Mouse (Mus musculus) heart, adult 2 months (tissue): ENCODE measurements at regions not wholly inside any gene's neighbourhood (a gene's known extent, or its start where the extent isn't known, plus 50 kb on each side); places are given as distances from the start of the nearest gene placed in this dataset.

Experiments used
- DNase-seq, 2 experiments: peaks; one replicate each; pipeline ENCODE4 v3.0.0; 2021
- H3K27ac ChIP-seq: fragments of 200-600 bp; 2 replicates; pipeline ENCODE4 v1.8.1; 2022
- H3K27me3 ChIP-seq: fragments of 200-500 bp; 2 replicates; pipeline ENCODE4 v1.6.1; 2012; ENCODE audit warnings: mild to moderate bottlenecking, low read length, inconsistent platforms, mixed read lengths; ENCODE audit not compliant: control insufficient read depth, insufficient read depth
- H3K36me3 ChIP-seq: fragments of 200-500 bp; 2 replicates; pipeline ENCODE4 v1.6.1; 2012; ENCODE audit warnings: low read length, inconsistent platforms; ENCODE audit not compliant: control insufficient read depth, insufficient read depth
- H3K4me1 ChIP-seq: fragments of 200-500 bp; 2 replicates; pipeline ENCODE4 v1.6.1; 2011; ENCODE audit warnings: low read length; ENCODE audit not compliant: control insufficient read depth, insufficient read depth
- H3K4me3 ChIP-seq: fragments of 200-600 bp; 2 replicates; pipeline ENCODE4 v1.8.1; 2022
- H3K79me2 ChIP-seq: fragments of 200-500 bp; replicated peaks from 2 replicates; pipeline ENCODE4 v1.6.1; 2012; ENCODE audit warnings: mild to moderate bottlenecking, inconsistent platforms, low read length, moderate library complexity, mixed read lengths; ENCODE audit not compliant: control insufficient read depth, insufficient read depth
- H3K9ac ChIP-seq: fragments of 200-500 bp; 2 replicates; pipeline ENCODE4 v1.6.1; 2012; ENCODE audit warnings: low read depth, mild to moderate bottlenecking, control low read depth, inconsistent platforms, low read length, mixed read lengths
- CTCF ChIP-seq: fragments of 200-600 bp; IDR thresholded peaks from 2 replicates; pipeline ENCODE4 v1.8.1; 2022; ENCODE audit warnings: antibody characterized with exemption, mild to moderate bottlenecking, moderate library complexity
- EP300 ChIP-seq: fragments of 200-500 bp; IDR thresholded peaks from 2 replicates; pipeline ENCODE4 v1.6.1; 2011; ENCODE audit warnings: low read depth, low read length, control low read depth; ENCODE audit not compliant: insufficient read depth
- POLR2A ChIP-seq: fragments of 200-500 bp; IDR thresholded peaks from 2 replicates; pipeline ENCODE4 v1.6.1; 2011; ENCODE audit warnings: mild to moderate bottlenecking, low read depth, low read length, control low read depth; ENCODE audit not compliant: insufficient read depth
- WGBS: fragments of 180-500 bp; shearing (Covaris S2); methylation state at CpG from one replicate; pipeline ENCODE4 v1.1.7; 2018; 5-methylcytosine and 5-hydroxymethylcytosine counted together
- intact Hi-C: fragments of 180-260 bp; cut with DNase I; formaldehyde crosslinking; loops from one replicate; pipeline ENCODE4 v1.15.1; 2025

GRCm38 (mm10) chr17:81319605-81320004, 122.0 kb upstream of the Gm11096 start:
- no peak for DNase-seq
- Histone ChIP-seq H3K4me3 (no peak overlapping the region), H3K27ac (no peak overlapping the region), H3K4me1 (no peaks in the 10 kb centered on the region), H3K27me3 (no peaks in the 10 kb centered on the region), H3K9ac (no peak overlapping the region), H3K36me3 (no peaks in the 10 kb centered on the region), H3K79me2 (no peaks in the 10 kb centered on the region)
- WGBS, result 76% methylated on average over 2 of the region's 2 CpGs
- no peak for TF ChIP-seq CTCF
- TF ChIP-seq POLR2A, result no peak
- no peak for TF ChIP-seq EP300
- intact Hi-C loops, result no loop called here

DNA sequence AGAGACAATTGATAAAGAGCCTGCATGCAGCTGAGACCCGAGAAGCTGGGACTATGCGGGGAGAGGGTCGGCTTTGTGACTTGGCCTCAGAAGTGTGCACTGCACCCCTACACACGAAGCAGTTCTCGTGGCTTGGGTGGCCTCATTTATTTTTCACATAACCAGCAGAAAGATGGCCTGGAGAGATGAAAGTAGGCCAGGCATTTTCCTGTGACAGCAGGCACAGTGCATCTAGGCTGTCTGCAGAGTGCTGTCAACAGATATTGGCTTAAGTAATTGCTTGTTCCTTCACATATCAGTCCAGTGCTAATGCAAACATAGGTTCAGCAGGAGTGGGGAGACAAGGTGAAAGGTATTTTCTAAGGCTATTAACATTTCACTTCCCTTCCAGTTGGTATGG, 124.9 kb upstream of the Gm11096 start:
- DNase-seq, result no peak
- Histone ChIP-seq H3K4me3 (no peak overlapping the region), H3K4me1 (no peaks in the 10 kb centered on the region), H3K9ac (no peak overlapping the region), H3K36me3 (no peaks in the 10 kb centered on the region), H3K27me3 (no peaks in the 10 kb centered on the region), H3K79me2 (no peaks in the 10 kb centered on the region), H3K27ac (no peak overlapping the region)
- TF ChIP-seq CTCF (no peak), POLR2A (no peak), EP300 (no peak)
- WGBS, result 76% methylated on average over 5 of the region's 5 CpGs
- intact Hi-C loops, result no loop called here

GRCm38 (mm10) chr17:81305880-81306279, 135.7 kb upstream of the Gm11096 start:
- H3K4me3 ChIP-seq, result no peak overlapping the region
- H3K79me2 ChIP-seq, result no peaks in the 10 kb centered on the region
- no peak for DNase-seq
- no peak overlapping the region for H3K27ac ChIP-seq
- TF ChIP-seq POLR2A (no peak), CTCF (no peak), EP300 (no peak)
- H3K27me3 ChIP-seq, result no peaks in the 10 kb centered on the region
- no peaks in the 10 kb centered on the region for H3K36me3 ChIP-seq
- H3K4me1 ChIP-seq, result no peaks in the 10 kb centered on the region
- 45% methylated on average over 2 of the region's 2 CpGs for WGBS
- intact Hi-C loops, result no loop called here
- no peak overlapping the region for H3K9ac ChIP-seq

GRCm38 (mm10) chr17:81304574-81304973, 137.0 kb upstream of the Gm11096 start:
- H3K9ac ChIP-seq, result no peak overlapping the region
- H3K27me3 ChIP-seq, result no peaks in the 10 kb centered on the region
- no peaks in the 10 kb centered on the region for H3K4me1 ChIP-seq
- no peak for DNase-seq
- TF ChIP-seq EP300 (no peak), CTCF (no peak), POLR2A (no peak)
- WGBS, result 82% methylated on average over 1 of the region's 1 CpGs
- H3K4me3 ChIP-seq, result no peak overlapping the region
- H3K79me2 ChIP-seq, result no peaks in the 10 kb centered on the region
- no peaks in the 10 kb centered on the region for H3K36me3 ChIP-seq
- intact Hi-C loops, result no loop called here
- H3K27ac ChIP-seq, result no peak overlapping the region

DNA sequence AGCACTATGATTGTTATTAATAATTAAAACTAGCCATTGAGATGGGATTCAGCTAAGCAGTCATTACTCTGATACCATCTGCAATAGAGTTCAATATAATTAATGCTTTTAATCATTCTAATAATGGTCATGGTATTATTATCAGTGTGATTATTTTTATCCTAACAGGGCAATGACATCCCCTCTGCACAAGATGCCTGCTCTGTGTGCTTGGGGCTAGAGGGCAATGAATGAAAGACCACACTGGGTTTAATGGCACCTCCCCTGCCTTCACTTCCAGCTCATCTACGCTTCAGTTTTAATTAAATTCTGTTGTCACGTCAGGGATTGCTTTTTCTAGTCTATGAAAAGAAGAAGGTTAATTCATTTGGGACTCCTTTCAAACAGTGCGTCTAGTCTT, 139.1 kb upstream of the Gm11096 start:
- WGBS, result 88% methylated on average over 3 of the region's 3 CpGs
- Histone ChIP-seq H3K27ac (no peak overlapping the region), H3K4me1 (no peaks in the 10 kb centered on the region), H3K36me3 (no peaks in the 10 kb centered on the region), H3K79me2 (no peaks in the 10 kb centered on the region), H3K9ac (no peak overlapping the region), H3K27me3 (no peaks in the 10 kb centered on the region), H3K4me3 (no peak overlapping the region)
- DNase-seq, result no peak
- no peak for TF ChIP-seq POLR2A
- intact Hi-C loops, result no loop called here

GRCm38 (mm10) chr17:81291829-81292228, 149.7 kb upstream of the Gm11096 start:
- DNase-seq, result no peak
- intact Hi-C loops, result no loop called here
- Histone ChIP-seq H3K4me3 (no peak overlapping the region), H3K4me1 (no peaks in the 10 kb centered on the region), H3K27me3 (no peaks in the 10 kb centered on the region), H3K27ac (no peak overlapping the region), H3K9ac (no peak overlapping the region), H3K79me2 (no peaks in the 10 kb centered on the region), H3K36me3 (no peaks in the 10 kb centered on the region)
- TF ChIP-seq EP300 (no peak), CTCF (no peak), POLR2A (no peak)
- 84% methylated on average over 2 of the region's 2 CpGs for WGBS

DNA sequence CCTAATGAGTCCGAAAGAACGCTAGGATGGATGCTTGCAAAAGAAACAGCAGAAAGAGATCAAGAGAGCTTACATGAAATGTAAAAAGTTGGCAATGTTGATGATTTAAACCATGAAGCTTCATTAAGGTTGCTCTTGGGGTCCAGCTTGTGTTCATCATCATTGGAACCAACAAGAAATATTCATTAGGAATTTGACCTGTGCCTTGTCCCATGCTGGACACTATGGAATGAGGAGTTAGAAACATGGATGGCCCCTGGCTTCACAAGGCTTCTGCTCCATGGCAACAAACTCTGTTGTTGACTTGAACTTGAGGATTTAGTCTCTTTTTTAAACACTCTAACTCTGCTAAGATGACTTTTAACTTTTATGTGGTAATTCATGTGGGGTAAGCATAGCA, 159.0 kb upstream of the Gm11096 start:
- no peak overlapping the region for H3K27ac ChIP-seq
- no peaks in the 10 kb centered on the region for H3K36me3 ChIP-seq
- H3K4me3 ChIP-seq, result no peak overlapping the region
- no peaks in the 10 kb centered on the region for H3K27me3 ChIP-seq
- H3K9ac ChIP-seq, result no peak overlapping the region
- H3K79me2 ChIP-seq, result no peaks in the 10 kb centered on the region
- no peaks in the 10 kb centered on the region for H3K4me1 ChIP-seq
- intact Hi-C loops, result no loop called here
- no peak for TF ChIP-seq POLR2A
- WGBS, result 90% methylated on average over 2 of the region's 2 CpGs
- no peak for DNase-seq
